Mouse (Mus musculus) spleen, postnatal 36 days (tissue): Measurements from ENCODE around the gene Gstz1.
A peak's percentile ranks its signal among the peaks of the same experiment; 100 is the strongest.
"Not testable (repeated sequence)": the region's sequence is repeated elsewhere in the genome, so short reads cannot be mapped to it uniquely, and the experiment has no call there.

Experiments
- DNase-seq, 2 experiments: peaks; one replicate each; pipeline ENCODE4 v3.0.0; 2022; ENCODE audit warnings: low spot score in 2 of 2, mixed read lengths in 1 of 2

Gstz1 gene

DNA sequence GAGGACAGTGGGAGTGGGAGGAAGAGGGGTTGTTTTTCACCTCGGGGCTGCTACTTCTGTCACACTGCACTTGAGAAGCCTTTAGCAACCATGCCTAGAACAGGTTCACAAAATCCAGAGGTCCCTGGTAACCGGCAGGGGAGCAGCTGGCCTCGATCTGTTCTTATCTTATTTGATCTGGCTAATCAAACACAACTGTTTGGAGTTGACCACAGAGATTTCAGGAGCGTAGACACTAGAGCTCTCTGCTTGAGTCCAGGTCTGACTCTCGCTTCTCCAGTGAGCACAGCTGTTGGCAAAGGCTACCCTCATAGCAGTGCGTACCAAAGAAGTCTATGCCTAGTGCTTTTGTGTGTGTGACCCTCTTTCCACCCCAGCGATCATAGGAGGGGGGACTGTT, 11.1 kb downstream of the Gstz1 start:
- no peak for DNase-seq

DNA sequence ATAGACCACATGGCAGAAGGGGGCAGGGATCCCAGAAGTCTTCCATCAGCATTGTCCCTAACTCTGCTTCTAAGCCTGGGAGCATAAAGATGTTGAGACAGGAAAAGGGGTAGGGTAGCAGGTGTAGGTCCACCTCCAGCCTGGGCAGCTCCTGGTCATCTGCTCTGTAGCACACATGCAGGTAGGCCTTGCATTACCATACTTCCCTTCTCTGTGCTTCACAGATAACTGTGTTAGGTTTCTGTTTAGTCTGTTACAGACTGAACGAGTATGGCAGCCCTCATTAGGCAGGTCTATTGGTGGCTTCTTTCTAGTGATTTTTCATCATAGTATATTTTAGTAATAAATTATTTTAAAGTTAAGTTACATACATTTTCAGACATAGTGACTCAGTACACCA, 13.3 kb downstream of the Gstz1 start:
- no peak for DNase-seq

DNA sequence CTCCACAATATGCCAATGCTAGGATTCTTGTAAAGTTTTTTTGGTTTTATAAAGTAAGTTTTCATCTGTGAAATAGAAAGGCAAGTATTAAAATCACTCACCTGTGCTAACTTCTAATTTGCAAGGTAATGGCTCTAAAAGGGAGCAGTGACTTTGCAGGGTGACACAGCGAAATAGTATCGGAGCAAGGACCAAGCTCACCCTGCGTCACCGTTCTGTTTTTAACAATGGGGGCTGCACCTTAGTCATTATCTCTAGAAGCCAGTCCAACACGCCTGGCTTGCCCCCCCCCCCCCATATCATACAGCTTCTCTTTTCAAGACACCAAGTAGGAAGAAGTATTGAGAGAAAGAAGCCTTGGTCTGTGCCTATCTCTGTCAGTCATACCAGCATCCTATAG, 13.8 kb downstream of the Gstz1 start:
- no peak for DNase-seq

DNA sequence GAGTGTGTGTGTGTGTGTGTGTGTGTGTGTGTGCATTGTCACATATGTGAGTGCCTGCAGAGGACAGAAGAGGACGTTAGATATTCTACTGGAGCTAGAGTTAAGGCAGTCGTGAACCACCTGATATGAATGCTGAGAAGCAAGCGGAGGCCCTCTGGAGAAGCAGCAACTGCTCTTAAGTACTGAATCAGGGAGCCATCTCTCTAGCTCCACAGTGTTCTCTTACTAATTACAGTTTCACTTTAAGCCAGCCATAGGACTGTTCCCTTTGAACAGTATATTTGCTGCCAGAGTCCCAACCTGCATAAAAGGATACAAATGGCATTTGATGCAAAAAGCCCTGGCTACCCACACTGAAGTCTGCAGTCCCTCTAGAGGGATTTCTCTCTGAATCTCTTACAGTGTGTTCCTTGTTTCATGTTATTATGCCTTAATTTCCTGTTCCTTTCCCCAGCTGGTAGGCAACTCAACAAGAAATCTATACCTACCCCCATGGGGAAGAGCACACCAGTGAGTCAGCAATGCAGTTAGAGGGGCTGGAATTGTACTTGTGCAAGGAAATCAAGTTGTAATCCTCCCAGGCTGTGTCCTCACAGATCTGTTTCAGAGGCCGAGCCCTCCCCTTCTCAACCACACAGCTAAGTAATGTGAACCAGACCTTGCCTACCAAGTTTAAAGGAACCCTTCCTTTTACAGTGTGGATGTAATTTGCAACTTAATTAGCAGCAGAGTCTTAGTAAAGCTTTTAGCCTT, 28.4 kb downstream of the Gstz1 start:
- no peak for DNase-seq

DNA sequence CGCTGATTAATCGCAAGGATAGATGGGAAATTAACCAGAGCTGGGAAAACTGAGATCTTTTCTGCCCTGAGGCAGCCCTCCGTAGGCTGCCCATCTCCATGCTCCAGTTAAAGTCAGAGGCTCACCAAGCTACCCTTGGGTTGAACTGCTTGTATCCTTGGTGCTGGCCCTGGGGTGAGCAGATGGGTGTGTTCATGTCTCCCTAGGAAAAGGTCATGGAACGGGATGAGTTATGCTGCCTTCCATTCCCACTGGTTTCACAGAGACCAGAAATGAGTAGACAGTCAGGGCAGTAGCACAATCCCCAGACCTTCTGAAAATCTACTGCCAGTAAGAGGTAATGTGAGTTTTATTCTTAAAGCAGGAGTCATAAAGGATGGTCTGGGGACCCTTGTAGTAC, 30.7 kb downstream of the Gstz1 start:
- no peak for DNase-seq

DNA sequence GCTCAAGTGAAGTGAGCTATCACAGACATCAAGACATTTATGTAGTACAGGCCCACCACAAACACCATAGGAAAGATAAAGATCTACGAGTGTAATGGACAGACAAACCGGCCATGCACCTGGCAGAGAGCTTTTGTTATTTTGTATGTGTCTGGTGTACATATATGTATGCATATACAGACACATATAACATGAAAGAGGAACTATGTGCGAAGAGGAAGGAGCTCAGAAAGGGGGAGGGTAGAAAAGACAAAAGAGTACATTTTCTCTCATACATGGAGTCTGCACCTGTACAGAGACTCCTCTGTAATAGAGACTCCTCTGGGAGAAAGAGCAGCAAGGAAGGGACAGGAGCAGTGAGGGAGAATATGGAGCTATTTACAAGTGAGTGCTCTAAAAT, 46.0 kb downstream of the Gstz1 start:
- peak; percentile 27 to 41 for DNase-seq

DNA sequence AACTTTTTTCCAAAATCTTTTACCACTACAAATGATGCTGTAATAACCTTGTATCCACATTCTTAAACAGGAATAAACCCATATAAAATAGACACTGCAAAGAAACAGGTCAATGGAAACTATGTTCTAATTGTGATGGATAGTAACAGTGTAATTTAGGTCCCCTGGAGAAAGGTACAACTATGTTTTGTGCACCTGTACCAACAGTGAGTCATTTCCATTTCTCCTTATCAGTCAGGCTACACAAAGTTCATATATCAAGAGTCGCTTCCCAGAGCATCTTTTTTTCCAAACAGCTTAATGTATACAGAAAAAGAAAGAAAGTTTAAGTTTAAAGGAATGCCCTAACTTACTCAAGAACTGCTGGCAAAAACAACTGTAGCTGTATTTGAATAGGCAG, 48.1 kb downstream of the Gstz1 start:
- no peak for DNase-seq

DNA sequence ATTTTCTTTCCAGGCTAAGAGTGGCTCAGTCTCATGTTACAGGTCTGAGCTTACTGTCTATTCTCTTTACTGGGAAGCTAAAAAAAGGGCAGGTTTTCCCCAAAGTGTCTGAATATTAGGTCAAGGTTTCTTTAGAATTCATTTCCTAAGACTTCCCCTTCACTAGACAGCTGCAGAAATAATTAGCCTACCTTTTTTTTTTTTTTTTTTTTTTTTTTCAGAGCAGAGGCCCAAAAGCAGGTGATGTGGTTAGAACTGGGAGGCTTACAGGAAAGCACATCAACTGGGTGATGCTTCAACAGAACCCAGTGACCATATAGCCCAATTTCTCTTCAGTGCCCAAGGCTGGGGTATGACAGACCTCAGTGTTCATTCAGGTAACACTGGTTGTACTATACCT, 49.3 kb downstream of the Gstz1 start:
- DNase-seq: no peak

DNA sequence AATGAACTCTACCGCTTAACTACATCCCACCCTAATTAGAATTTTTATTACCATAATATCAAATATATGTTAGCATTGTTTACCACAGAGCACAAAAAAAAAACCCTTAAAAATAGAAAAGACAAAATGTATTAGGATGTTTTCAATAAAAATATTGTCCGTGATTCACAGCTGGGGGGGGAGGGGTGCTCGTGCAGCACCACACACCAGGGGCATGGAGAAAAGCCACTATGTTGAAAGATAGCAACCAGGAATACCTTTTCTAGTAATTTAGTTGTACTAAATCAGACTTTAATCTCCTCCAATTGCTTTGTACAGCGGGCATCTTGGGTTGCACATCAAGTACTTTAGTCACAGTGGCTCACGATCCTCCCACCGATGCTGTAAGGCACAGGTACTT, 51.8 kb downstream of the Gstz1 start:
- no peak for DNase-seq

DNA sequence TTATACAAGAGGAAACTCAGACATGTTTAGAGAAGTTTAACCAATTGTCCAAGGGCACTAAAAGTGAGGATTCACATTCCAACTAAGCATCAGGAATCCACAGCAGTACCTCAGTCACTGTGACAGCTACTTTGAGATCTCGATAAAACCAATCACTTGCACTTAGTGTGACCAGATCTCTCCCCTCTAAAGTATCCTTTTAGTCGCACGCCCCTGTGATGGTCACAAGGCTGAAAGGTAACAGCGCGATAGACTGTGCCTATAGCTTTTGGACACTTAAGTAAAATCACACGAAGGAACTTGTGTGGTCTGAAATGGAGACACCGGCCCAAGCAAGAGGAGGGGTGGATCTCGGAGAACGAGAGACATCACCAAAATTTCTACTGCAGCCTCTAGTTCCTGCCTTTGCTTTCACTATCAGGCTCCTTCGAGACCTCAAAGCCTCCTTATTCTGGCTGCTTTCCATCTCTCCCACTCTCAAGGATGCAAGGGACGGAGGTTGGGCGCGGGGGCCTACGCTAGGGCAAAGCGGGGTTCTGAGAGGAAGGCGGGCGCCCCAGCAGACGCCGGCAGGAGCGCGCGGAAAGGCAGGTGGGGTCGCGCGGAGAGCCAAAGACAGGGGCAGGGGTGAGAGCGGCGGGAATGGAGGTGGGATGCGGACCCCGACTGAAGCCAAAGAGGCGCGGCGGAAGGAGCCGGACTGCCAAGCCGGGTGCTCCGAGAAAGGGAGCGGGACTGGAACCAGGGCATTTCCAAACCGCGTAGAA, 52.4 kb downstream of the Gstz1 start, which contains the start of gene Samd15:
TSS of gene Samd15 (plus strand) at position 518 of the 767 bp plus-strand sequence.
- peak; percentile 25 to 28 for DNase-seq

DNA sequence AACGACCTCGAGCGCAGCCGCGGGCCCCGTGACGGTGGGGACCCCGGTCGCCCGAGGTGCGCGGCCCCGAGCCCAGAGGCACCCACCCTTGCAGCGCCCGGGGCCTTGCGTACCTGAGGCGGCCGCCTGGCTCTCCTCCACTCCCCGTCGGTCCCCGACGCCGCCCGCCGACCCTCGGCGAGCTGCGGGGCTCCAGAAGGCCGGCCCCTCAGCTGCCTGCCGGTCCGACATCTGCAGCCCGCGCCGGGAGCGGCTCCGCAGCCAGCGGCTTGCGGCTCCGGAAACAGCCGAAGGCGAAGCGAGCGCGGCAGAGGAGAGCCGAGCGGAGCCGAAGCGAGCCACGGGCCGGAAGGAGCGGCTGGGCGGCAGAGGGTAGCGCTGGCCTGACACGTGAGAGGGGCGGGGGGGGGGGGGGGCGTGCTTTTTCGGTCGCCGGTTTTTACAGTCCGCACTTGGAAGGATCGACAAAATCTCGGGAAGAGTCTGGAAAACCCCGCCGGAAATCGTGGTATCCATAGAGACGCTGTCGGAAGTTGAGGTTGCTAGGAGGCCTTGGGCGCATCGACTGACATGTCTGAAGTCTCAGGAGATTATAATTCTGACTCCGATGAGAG, 53.1 kb downstream of the Gstz1 start, which contains the start of gene Tmed8:
TSS of gene Tmed8 (minus strand) at position 482 of the 614 bp plus-strand sequence.
- DNase-seq: peak; percentile 79 to 85

DNA sequence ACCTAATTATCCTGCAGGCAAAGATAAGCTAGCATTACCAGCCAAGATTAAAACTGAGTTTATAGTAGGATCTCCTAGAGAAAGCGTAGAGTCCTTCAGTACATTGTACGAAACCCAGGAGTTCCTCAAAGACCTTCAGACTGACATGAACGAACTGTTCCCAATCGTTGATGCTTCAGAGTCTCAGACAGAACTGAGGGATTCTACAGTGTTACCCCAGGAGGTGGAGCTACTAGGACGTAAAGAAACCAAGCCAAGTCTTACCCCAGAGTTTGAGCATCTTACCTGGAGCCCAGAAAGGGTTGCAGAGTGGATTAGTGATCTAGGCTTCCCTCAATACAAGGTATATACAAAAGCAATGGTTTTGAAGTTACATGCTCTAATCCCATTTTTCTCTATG, 54.7 kb downstream of the Gstz1 start:
- DNase-seq: no peak

DNA sequence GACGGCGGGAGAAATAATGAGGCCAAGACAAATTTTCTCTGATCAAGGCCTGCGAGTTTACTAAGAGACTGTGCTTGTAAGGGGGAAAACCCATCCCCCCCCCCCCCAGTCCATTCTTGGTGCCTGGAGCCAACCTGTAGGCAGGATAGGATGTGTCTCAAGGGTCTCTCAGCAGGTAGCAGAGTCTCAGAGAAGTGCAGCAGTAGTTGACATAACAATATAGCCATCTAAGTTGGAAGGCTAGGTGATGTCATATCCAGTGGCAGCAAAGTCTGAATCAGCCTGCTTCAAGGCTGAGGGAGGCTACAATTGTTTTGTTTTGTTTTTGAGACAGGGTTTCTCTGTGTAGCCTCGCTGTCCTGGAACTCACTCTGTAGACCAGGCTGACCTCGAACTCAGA, 58.8 kb downstream of the Gstz1 start:
- not testable (repeated sequence) for DNase-seq

DNA sequence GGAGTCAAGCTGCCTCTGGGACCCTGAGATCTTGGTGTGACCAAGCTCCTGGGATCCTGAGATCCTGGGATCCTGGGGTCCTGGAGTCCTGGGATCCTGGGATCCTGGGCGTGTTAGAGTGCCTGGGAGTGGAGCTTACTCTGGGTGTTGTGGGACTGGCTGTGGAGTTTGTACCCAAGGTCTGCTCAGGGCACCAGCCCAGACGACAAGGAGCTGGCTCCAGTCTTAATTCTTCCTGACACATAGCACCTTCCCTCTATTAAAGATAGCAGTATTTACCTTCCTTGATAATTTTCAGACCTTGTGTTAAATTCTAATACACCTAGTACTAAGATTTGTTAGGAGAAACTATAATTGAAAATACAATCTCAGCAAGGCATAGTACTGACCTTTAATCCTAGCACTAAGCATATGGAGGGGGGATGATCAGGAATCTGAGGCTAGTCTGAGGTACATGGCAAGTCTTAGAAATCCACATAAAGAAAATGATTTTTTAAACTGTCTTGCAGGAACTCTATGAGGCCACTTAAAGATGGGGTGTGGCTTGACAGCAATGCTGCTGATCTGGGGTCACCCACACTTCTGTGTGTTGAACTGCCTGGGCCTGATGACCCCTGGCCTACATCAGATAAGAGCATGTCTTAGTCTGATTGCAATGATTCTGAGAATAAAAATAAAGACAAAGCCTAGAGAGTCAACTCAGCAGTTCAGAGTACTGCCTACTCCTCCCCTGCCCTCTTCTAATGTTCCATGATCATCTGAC, 66.1 kb downstream of the Gstz1 start:
- no peak for DNase-seq
